Mouse (Mus musculus) thymus, postnatal 4 days (tissue): ENCODE measurements around the gene Olfr1034.
"Not testable (repeated sequence)": the region's sequence is repeated elsewhere in the genome, so short reads cannot be mapped to it uniquely, and the experiment has no call there.

Source experiments
- DNase-seq: peaks from one replicate; pipeline ENCODE4 v3.0.0; 2021

The Olfr1034 gene

DNA sequence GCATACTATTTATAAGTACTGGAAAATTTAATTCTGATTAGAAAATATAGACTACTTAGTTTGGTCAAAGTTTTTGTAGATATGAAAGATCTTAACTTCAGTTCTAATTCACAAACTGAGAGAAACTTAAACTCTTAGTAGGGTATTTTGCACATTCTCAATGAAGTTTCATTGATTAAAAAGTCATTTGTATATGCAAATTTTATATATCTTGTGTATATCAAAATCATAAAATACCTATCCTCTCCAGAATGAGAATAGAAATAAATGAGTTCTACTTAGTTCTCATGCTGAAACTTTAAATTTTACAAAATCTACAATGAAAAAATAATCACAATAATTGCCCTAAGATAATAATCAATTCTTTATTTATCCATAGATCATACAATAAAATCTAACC, at the start of gene Olfr1034:
Gene Olfr1034 (plus strand): TSS at position 301 of the 400 bp plus-strand sequence.
- DNase-seq, result no peak

DNA sequence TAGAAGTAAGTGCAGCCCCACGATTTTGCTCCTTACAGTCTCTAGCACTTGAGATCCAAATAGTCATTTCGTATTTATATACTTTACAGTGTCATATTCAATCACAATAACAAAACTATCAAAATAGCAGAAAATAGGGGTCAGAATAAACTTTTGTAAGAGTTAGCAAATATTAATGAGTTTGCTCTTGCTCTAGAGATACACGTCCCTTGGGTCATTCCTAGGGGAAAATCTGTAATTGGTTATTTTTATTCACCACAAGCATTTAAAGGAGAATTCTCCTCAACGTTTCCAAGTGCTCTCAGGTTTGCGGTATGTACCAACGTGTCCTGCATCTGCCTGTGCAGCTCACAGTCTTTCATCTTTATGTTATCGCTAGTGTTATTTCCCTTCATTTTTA, 40.4 kb upstream of the Olfr1034 start, which contains the start of gene Olfr1032:
Gene Olfr1032 (plus strand): TSS at position 301 of the 400 bp plus-strand sequence.
- DNase-seq, result no peak

DNA sequence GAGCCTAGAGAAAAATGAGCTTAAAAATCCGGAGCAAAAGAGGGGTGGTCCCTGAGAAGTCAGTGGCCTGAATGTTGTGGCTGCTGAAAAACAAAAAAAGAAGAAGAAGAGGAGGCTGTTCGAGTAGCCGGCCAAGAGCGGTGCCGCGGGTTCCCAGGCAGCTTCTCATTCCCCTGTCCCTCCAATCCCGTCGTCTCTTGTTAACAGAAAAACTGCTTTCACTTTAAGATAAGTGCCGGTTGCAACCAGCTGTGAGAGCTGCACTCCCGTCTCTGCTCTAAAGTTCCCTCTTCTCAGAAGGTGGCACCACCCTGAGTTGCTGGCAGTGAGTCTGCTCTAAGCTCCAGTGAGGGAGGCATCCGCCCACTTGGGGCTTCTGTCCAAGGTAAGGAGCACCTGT, 25.3 kb upstream of the Olfr1034 start, which contains the start of gene Olfr1033:
Gene Olfr1033 (plus strand): TSS at position 228 of the 400 bp plus-strand sequence.
- DNase-seq, result peak; percentile 4

DNA sequence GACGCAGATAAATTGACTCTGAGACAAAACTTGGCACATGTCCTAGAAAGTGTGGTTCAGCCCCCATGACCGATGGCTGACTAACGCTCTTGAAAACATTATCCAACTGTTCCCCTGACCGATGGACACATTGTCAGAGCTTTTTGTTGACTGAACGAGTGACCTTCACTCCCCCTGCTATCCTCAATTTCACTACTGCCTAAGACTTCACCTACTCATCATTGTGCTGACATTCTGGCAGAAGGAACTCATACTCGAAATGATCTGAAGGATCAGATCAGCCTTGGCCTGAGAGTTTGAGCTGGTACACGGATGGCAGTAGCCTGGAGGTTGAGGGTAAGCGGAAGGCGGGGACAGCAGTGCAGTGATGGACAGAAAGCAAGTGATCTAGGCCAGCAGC, 24.1 kb upstream of the Olfr1034 start:
- DNase-seq, result not testable (repeated sequence)

DNA sequence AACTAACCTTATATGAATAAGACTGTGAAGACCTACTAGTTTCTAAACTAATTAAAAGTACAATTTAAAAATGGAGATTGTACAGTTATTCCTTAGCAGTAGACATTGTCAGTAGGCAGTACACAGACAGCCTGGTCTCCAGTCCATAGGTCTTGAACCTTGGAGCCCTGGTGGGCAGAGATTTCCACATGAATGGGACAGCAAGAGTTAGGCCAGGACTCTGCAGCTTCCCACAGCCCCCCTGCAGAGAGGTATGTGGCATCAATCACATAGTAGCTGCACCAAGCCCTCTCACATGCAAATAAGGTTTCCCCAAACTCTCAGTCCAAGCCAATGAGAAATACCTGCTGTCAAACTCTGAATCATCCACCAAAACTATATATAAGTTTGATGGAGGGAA, 5.1 kb downstream of the Olfr1034 start:
- not testable (repeated sequence) for DNase-seq

DNA sequence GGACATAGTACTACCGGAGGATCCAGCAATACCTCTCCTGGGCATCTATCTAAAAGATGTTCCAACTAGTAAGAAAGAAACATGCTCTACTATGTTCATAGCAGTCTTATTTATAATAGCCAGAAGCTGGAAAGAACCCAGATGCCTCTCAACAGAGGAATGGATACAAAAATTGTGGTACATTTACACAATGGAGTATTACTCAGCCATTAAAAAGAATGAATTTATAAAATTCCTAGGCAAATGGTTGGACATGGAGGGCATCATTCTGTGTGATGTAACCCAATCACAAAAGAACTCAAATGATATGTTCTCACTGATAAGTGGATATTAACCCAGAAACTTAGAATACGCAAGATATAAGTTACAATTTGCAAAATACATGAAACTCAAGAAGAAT, 18.1 kb downstream of the Olfr1034 start:
- DNase-seq, result not testable (repeated sequence)

DNA sequence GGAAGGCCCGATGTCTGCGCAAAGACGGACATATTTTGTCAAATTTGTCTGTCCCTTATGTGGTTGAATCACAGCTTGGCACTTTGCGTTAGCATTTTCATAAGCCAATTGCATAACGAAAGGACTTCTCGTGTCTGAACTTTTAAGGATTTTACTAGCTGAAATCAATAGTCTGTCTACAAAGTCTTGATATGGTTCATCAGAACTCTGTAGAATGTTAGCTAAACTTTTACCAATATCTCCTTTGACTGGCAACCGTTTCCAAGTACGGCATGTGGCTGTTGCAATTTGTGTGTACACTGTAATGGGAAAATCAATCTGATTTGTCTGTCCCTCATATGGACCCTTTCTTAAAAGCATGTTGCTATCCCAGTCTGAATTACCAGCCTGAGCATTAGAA, 24.5 kb downstream of the Olfr1034 start:
- DNase-seq, result no peak

DNA sequence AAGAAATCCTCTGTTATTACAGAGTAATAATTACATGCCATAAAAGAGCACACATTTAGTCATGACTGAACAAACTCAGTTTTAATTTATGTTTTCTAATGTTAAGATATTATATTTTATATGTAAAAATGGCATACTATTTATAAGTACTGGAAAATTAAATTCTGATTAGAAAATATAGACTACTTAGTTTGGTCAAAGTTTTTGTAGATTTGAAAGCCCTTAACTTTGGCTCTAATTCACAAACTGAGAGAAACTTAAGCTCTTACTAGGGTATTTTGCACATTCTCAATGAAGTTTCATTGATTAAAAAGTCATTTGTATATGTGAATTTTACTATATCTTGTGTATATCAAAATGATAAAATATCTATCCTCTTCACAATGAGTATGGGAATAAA, 28.0 kb downstream of the Olfr1034 start, which contains the start of gene Olfr1036:
Gene Olfr1036 (plus strand): TSS at position 301 of the 400 bp plus-strand sequence.
- not testable (repeated sequence) for DNase-seq

DNA sequence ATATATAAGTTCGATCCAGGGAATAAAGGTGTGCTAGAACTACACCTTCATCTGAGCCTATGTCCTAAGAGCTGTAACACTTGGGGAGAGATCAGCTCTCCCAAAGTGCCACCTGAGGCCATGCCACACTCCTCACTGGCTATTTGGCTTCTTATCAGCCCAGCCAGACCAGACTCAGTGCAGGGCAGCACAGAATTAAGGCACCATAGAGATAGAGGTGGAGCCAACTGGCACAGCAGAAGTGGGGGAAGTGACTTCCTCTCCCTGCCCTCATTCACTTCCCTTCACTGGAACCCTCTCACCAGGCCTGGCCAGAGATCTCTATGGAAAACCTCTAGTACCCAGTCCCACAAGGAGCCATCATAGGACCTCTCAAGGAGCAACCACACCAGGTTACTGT, 34.8 kb downstream of the Olfr1034 start:
- DNase-seq, result not testable (repeated sequence)

DNA sequence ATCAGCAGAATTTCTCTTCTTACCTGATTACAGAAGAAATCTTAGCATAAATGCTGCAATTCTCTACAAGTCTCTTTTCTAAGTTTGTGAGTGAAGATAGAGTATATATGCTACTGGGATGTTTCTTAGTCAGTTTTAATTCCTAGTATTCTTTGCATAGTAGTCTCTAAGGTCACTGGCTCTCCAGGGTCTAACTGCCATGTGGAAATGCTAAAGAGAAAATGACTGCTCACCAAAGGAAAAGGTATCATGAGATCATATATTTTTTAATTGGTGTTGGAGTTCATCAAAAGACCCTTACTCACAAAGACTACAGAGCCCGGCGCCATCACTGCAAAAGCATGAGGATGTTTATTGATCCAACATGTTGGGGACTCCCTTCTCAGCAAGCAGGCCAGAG, 41.6 kb downstream of the Olfr1034 start, which contains the start of gene Olfr1037:
Gene Olfr1037 (minus strand): TSS at position 101 of the 400 bp plus-strand sequence.
- DNase-seq, result no peak
